Comparison of ENCODE assay signal across 18 mouse cellular contexts in genomic region chr17:45784905-45785304, GRCm38 (mm10). TPM values are rescaled to one million over a fixed set of nuclear protein-coding genes. Genes with fewer than 3 reads are reported as not detected.
"Had no signal": no experiment of that assay in that cellular context is flagged by ENCODE, and none has a peak within 500 bp of the region (broad histone marks: within the 10 kb centered on the region; RNA-seq: fewer than 3 reads in every experiment).

No protein-coding gene starts in this region.

- H3K4me3 ChIP-seq: hindbrain, embryonic 15.5 days; left cerebral cortex, adult 2 months; limb, embryonic 10.5 days; liver, embryonic 12.5 days; midbrain, embryonic 10.5 days; myocyte; neural tube, embryonic 15.5 days had no signal

- H3K9me3 ChIP-seq: hindbrain, embryonic 15.5 days; limb, embryonic 10.5 days; liver, embryonic 12.5 days; midbrain, embryonic 10.5 days; neural tube, embryonic 15.5 days had no signal

- H3K4me2 ChIP-seq: hindbrain, embryonic 15.5 days; liver, embryonic 12.5 days; neural tube, embryonic 15.5 days had no signal

- H3K36me3 ChIP-seq: hindbrain, embryonic 15.5 days; limb, embryonic 10.5 days; liver, embryonic 12.5 days; midbrain, embryonic 10.5 days; neural tube, embryonic 15.5 days had no signal

- H3K9ac ChIP-seq: hindbrain, embryonic 15.5 days; liver, embryonic 12.5 days; liver, postnatal 0 days; neural tube, embryonic 15.5 days had no signal

- H3K27ac ChIP-seq: hindbrain, embryonic 15.5 days; left cerebral cortex, adult 2 months; limb, embryonic 10.5 days; liver, embryonic 12.5 days; midbrain, embryonic 10.5 days; neural tube, embryonic 15.5 days had no signal

- ATAC-seq: liver, embryonic 12.5 days; liver, postnatal 0 days had no signal

- H3K4me1 ChIP-seq: hindbrain, embryonic 15.5 days; liver, embryonic 12.5 days; neural tube, embryonic 15.5 days had no signal

- DNase-seq: kidney, adult 18-20 months; kidney, postnatal 25 days; liver, postnatal 0 days; lung, postnatal 14 days; midbrain, embryonic 14.5 days; right cerebral cortex, postnatal 14 days; thymus, adult 18-20 months; thymus, postnatal 14 days had no signal

- H3K27me3 ChIP-seq: hindbrain, embryonic 15.5 days; neural tube, embryonic 15.5 days had no signal

RNA-seq across cellular contexts. Expression of gene 1600014C23Rik, which starts 51.3 kb away (rescaled TPM):
- polyA plus RNA-seq: kidney, embryonic 16.5 days; limb, embryonic 10.5 days; liver, embryonic 12.5 days; liver, postnatal 0 days; midbrain, embryonic 14.5 days; neural tube, embryonic 11.5 days; neural tube, embryonic 15.5 days; spleen, adult 2 months had no signal
